Mouse (Mus musculus): ENCODE data around the gene Zbtb16. TPM values are rescaled to one million over a fixed set of nuclear protein-coding genes. Genes with fewer than 3 reads are reported as not detected.

The Zbtb16 gene
- polyA plus RNA-seq, 1 experiment from 2014 or later, result 3.1 TPM

- Histone ChIP-seq H3K9me3 (no peaks in the 10 kb centered on the region), H3K4me3 (no peak overlapping the region), H3K27me3 (ENCODE audit: insufficient read depth, poor library complexity, severe bottlenecking) (peaks cover 23% of the 10 kb centered on the region), H3K36me3 (no peaks in the 10 kb centered on the region), H3K4me1 (peaks cover 13% of the 10 kb centered on the region), H3K27ac (no peak overlapping the region)
- no peak for DNase-seq (ENCODE audit: low spot score)
- WGBS, result 86% methylated on average over 3 of the region's 3 CpGs
Measured at GRCm38 (mm10) chr9:48666702-48667101, 169.3 kb downstream of the Zbtb16 start.

- Histone ChIP-seq H3K27me3 (ENCODE audit: insufficient read depth, poor library complexity, severe bottlenecking) (peaks cover 37% of the 10 kb centered on the region), H3K36me3 (peaks cover 6% of the 10 kb centered on the region; the same call in 1 of the 2 replicates), H3K9me3 (peaks cover 5% of the 10 kb centered on the region; the same call in 1 of the 2 replicates), H3K4me3 (no peak overlapping the region), H3K4me1 (peaks cover 8% of the 10 kb centered on the region; the same call in 1 of the 2 replicates), H3K27ac (no peak overlapping the region)
- WGBS, result 71% methylated on average over 13 of the region's 13 CpGs
- no peak for DNase-seq (ENCODE audit: low spot score)
Measured at GRCm38 (mm10) chr9:48663052-48663433, 173.0 kb downstream of the Zbtb16 start.

GRCm38 (mm10) chr9:48662361-48663051 lies 173.5 kb downstream of the Zbtb16 start:
- peaks cover 42% of the 10 kb centered on the region for H3K27me3 ChIP-seq (ENCODE audit: insufficient read depth, poor library complexity, severe bottlenecking)
- no peak overlapping the region for H3K4me3 ChIP-seq
- peaks cover 6% of the 10 kb centered on the region; the same call in 1 of the 2 replicates for H3K36me3 ChIP-seq
- H3K9me3 ChIP-seq, result peaks cover 5% of the 10 kb centered on the region; the same call in 1 of the 2 replicates
- no peak overlapping the region for H3K27ac ChIP-seq
- DNase-seq (ENCODE audit: low spot score), result no peak
- WGBS, result 53% methylated on average over 15 of the region's 15 CpGs
- H3K4me1 ChIP-seq, result peaks cover 8% of the 10 kb centered on the region; the same call in 1 of the 2 replicates

- H3K27me3 ChIP-seq (ENCODE audit: insufficient read depth, poor library complexity, severe bottlenecking), result peaks cover 47% of the 10 kb centered on the region
- H3K27ac ChIP-seq, result no peak overlapping the region
- peaks cover 8% of the 10 kb centered on the region; the same call in 1 of the 2 replicates for H3K4me1 ChIP-seq
- H3K4me3 ChIP-seq, result no peak overlapping the region
- peaks cover 5% of the 10 kb centered on the region; the same call in 1 of the 2 replicates for H3K9me3 ChIP-seq
- peaks cover 6% of the 10 kb centered on the region; the same call in 1 of the 2 replicates for H3K36me3 ChIP-seq
- no peak for DNase-seq (ENCODE audit: low spot score)
- 69% methylated on average over 9 of the region's 9 CpGs for WGBS
Measured at GRCm38 (mm10) chr9:48661225-48662023, 174.6 kb downstream of the Zbtb16 start.

- no peak for DNase-seq (ENCODE audit: low spot score)
- WGBS, result 22% methylated on average over 5 of the region's 5 CpGs
- Histone ChIP-seq H3K27me3 (ENCODE audit: insufficient read depth, poor library complexity, severe bottlenecking) (peaks cover 17% of the 10 kb centered on the region; the same call in 1 of the 2 replicates), H3K36me3 (peaks cover 6% of the 10 kb centered on the region; the same call in 1 of the 2 replicates), H3K27ac (no peak overlapping the region), H3K4me1 (peaks cover 10% of the 10 kb centered on the region; the same call in 1 of the 2 replicates), H3K4me3 (no peak overlapping the region), H3K9me3 (peaks cover 5% of the 10 kb centered on the region; the same call in 1 of the 2 replicates)
Measured at GRCm38 (mm10) chr9:48655525-48656169, 180.4 kb downstream of the Zbtb16 start.

GRCm38 (mm10) chr9:48654730-48655129 lies 181.3 kb downstream of the Zbtb16 start:
- Histone ChIP-seq H3K36me3 (peaks cover 6% of the 10 kb centered on the region; the same call in 1 of the 2 replicates), H3K4me1 (peaks cover 16% of the 10 kb centered on the region; the same call in 1 of the 2 replicates), H3K9me3 (peaks cover 4% of the 10 kb centered on the region; the same call in 1 of the 2 replicates), H3K27ac (no peak overlapping the region), H3K27me3 (ENCODE audit: insufficient read depth, poor library complexity, severe bottlenecking) (peaks cover 15% of the 10 kb centered on the region; the same call in 1 of the 2 replicates), H3K4me3 (no peak overlapping the region)
- 13% methylated on average over 8 of the region's 8 CpGs for WGBS
- no peak for DNase-seq (ENCODE audit: low spot score)

GRCm38 (mm10) chr9:48653399-48654070 lies 182.5 kb downstream of the Zbtb16 start:
- Histone ChIP-seq H3K9me3 (no peaks in the 10 kb centered on the region), H3K4me3 (no peak overlapping the region), H3K27me3 (ENCODE audit: insufficient read depth, poor library complexity, severe bottlenecking) (peaks cover 19% of the 10 kb centered on the region; the same call in 1 of the 2 replicates), H3K36me3 (no peaks in the 10 kb centered on the region), H3K27ac (no peak overlapping the region), H3K4me1 (peaks cover 28% of the 10 kb centered on the region)
- DNase-seq (ENCODE audit: low spot score), result no peak
- 47% methylated on average over 7 of the region's 7 CpGs for WGBS

GRCm38 (mm10) chr9:48652026-48652425 lies 184.0 kb downstream of the Zbtb16 start:
- Histone ChIP-seq H3K4me1 (peaks cover 42% of the 10 kb centered on the region), H3K27me3 (ENCODE audit: insufficient read depth, poor library complexity, severe bottlenecking) (peaks cover 17% of the 10 kb centered on the region), H3K36me3 (no peaks in the 10 kb centered on the region)

GRCm38 (mm10) chr9:48650846-48651245 lies 185.2 kb downstream of the Zbtb16 start:
- no peak overlapping the region for H3K4me3 ChIP-seq
- H3K27ac ChIP-seq, result no peak overlapping the region
- 89% methylated on average over 2 of the region's 2 CpGs for WGBS
- no peak for DNase-seq (ENCODE audit: low spot score)
- no peaks in the 10 kb centered on the region for H3K36me3 ChIP-seq
- peaks cover 41% of the 10 kb centered on the region for H3K4me1 ChIP-seq
- peaks cover 20% of the 10 kb centered on the region for H3K27me3 ChIP-seq (ENCODE audit: insufficient read depth, poor library complexity, severe bottlenecking)
- no peaks in the 10 kb centered on the region for H3K9me3 ChIP-seq

More at GRCm38 (mm10) chr9:48652026-48652425, 184.0 kb downstream of the Zbtb16 start:
- no peak overlapping the region for H3K27ac ChIP-seq
- H3K9me3 ChIP-seq, result no peaks in the 10 kb centered on the region
- WGBS, result 59% methylated on average over 4 of the region's 4 CpGs
- H3K4me3 ChIP-seq, result no peak overlapping the region
- no peak for DNase-seq (ENCODE audit: low spot score)

GRCm38 (mm10) chr9:48649851-48650685 lies 186.0 kb downstream of the Zbtb16 start:
- Histone ChIP-seq H3K27me3 (ENCODE audit: insufficient read depth, poor library complexity, severe bottlenecking) (peaks cover 20% of the 10 kb centered on the region), H3K9me3 (no peaks in the 10 kb centered on the region), H3K27ac (peak overlapping the region; percentile 76; the same call in 1 of the 2 replicates), H3K36me3 (no peaks in the 10 kb centered on the region), H3K4me1 (peaks cover 35% of the 10 kb centered on the region), H3K4me3 (peak overlapping the region; percentile 57)
- DNase-seq (ENCODE audit: low spot score), result peak; percentile 69
- WGBS, result 43% methylated on average over 17 of the region's 17 CpGs

GRCm38 (mm10) chr9:48649098-48649766 lies 186.8 kb downstream of the Zbtb16 start:
- peaks cover 20% of the 10 kb centered on the region for H3K27me3 ChIP-seq (ENCODE audit: insufficient read depth, poor library complexity, severe bottlenecking)
- peaks cover 34% of the 10 kb centered on the region for H3K4me1 ChIP-seq
- peak overlapping the region; percentile 76 for H3K27ac ChIP-seq
- peak; percentile 82 for DNase-seq (ENCODE audit: low spot score)
- H3K4me3 ChIP-seq, result peak overlapping the region; percentile 57
- peaks cover 3% of the 10 kb centered on the region for H3K9me3 ChIP-seq
- 1% methylated on average over 22 of the region's 22 CpGs for WGBS
- H3K36me3 ChIP-seq, result no peaks in the 10 kb centered on the region

Measured in heart, embryonic 10.5 days (tissue).